ENCODE assay signal across 18 mouse cellular contexts in the genomic region with DNA sequence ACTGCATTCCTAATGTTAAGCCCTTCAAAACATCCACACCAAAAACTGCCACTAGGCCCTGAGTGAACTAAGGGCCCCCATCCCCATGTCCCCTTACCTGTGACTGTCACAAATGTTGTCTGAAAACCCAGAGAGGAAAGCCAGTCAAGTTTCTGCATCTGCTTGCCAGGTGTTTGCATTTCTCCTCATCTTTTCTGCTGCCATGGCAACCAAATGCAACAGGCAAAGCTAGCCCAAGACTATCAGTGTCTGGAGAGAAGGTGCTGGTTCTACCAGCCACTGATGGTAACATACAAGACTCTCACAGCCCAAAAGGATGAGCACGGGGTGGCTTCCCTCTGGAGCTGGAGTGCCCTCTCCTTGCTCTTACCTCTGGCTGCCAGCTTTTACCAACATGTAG.
DNase-seq lines count a peak whose midpoint lies in the region; ATAC-seq and TF ChIP-seq lines count a peak whose summit lies in the region.
"Had no signal": no experiment of that assay in that cellular context is flagged by ENCODE, and none has a peak within 500 bp of the region (broad histone marks: within the 10 kb centered on the region; RNA-seq: fewer than 3 reads in every experiment).

No protein-coding gene starts in this region.

- peaks cover 4% of the 10 kb centered on the region; the same call in 1 of the 2 replicates for H3K36me3 ChIP-seq in forebrain, embryonic 13.5 days (ENCODE audit: poor library complexity, severe bottlenecking)
- no peaks in the 10 kb centered on the region for H3K36me3 ChIP-seq in forebrain, embryonic 11.5 days (ENCODE audit: control insufficient read depth, insufficient read depth, low read length)
- H3K36me3 ChIP-seq in heart, postnatal 0 days (replicated peaks; ENCODE audit: control insufficient read depth, insufficient read depth, low read length): no peaks in the 10 kb centered on the region
- no peaks in the 10 kb centered on the region for H3K36me3 ChIP-seq in midbrain, embryonic 14.5 days (ENCODE audit: control insufficient read depth, insufficient read depth, low read length)
- H3K36me3 ChIP-seq in midbrain, embryonic 13.5 days: no peaks in the 10 kb centered on the region
- no peaks in the 10 kb centered on the region for H3K36me3 ChIP-seq in limb, embryonic 12.5 days
- H3K36me3 ChIP-seq: embryonic facial prominence, embryonic 12.5 days; hindbrain, embryonic 13.5 days; liver, embryonic 15.5 days; neural tube, embryonic 13.5 days had no signal

- no peak overlapping the region for H3K4me3 ChIP-seq in forebrain, embryonic 13.5 days
- H3K4me3 ChIP-seq in forebrain, embryonic 11.5 days (ENCODE audit: low read depth, low read length): no peak overlapping the region
- H3K4me3 ChIP-seq in heart, postnatal 0 days (ENCODE audit: low read depth, low read length): no peak overlapping the region
- H3K4me3 ChIP-seq in midbrain, embryonic 14.5 days (replicated peaks; ENCODE audit: low read depth, low read length): no peak overlapping the region
- no peak overlapping the region for H3K4me3 ChIP-seq in midbrain, embryonic 13.5 days (replicated peaks)
- H3K4me3 ChIP-seq in limb, embryonic 12.5 days (replicated peaks): no peak overlapping the region
- H3K4me3 ChIP-seq: embryonic facial prominence, embryonic 12.5 days; hindbrain, embryonic 13.5 days; liver, embryonic 15.5 days; neural tube, embryonic 13.5 days had no signal

- no peak for TF ChIP-seq CTCF in heart, postnatal 0 days (IDR thresholded peaks at IDR 0.05; ENCODE audit: low read depth)

- H3K4me2 ChIP-seq in forebrain, embryonic 13.5 days: no peak overlapping the region
- H3K4me2 ChIP-seq in forebrain, embryonic 11.5 days (ENCODE audit: low read depth, low read length, severe bottlenecking): no peak overlapping the region
- no peak overlapping the region for H3K4me2 ChIP-seq in heart, postnatal 0 days (ENCODE audit: low read depth, low read length)
- no peak overlapping the region for H3K4me2 ChIP-seq in midbrain, embryonic 14.5 days (ENCODE audit: low read length)
- H3K4me2 ChIP-seq in midbrain, embryonic 13.5 days (replicated peaks): no peak overlapping the region
- H3K4me2 ChIP-seq in limb, embryonic 12.5 days: no peak overlapping the region
- H3K4me2 ChIP-seq: embryonic facial prominence, embryonic 12.5 days; hindbrain, embryonic 13.5 days; liver, embryonic 15.5 days; neural tube, embryonic 13.5 days had no signal

- no peaks in the 10 kb centered on the region for H3K27me3 ChIP-seq in forebrain, embryonic 13.5 days
- H3K27me3 ChIP-seq in forebrain, embryonic 11.5 days (ENCODE audit: control insufficient read depth, insufficient read depth, low read length): no peaks in the 10 kb centered on the region
- H3K27me3 ChIP-seq in heart, postnatal 0 days (ENCODE audit: control insufficient read depth, insufficient read depth, low read length): no peaks in the 10 kb centered on the region
- no peaks in the 10 kb centered on the region for H3K27me3 ChIP-seq in midbrain, embryonic 14.5 days (ENCODE audit: control insufficient read depth, insufficient read depth, low read length)
- H3K27me3 ChIP-seq in midbrain, embryonic 13.5 days: no peaks in the 10 kb centered on the region
- H3K27me3 ChIP-seq in limb, embryonic 12.5 days: no peaks in the 10 kb centered on the region
- H3K27me3 ChIP-seq: embryonic facial prominence, embryonic 12.5 days; hindbrain, embryonic 13.5 days; liver, embryonic 15.5 days; neural tube, embryonic 13.5 days had no signal

- DNase-seq in forebrain, embryonic 11.5 days (ENCODE audit: low spot score): no peak
- no peak for DNase-seq in heart, postnatal 0 days (ENCODE audit: low spot score)
- DNase-seq in heart, adult 18-20 months: no peak
- peak; percentile 66 for DNase-seq in midbrain, embryonic 14.5 days
- no peak for DNase-seq in cerebellum, adult 9-11 months
- DNase-seq: cerebellum, adult 9-10 months; kidney, adult 18-20 months; kidney, postnatal 36 days; layer of hippocampus, postnatal 36 days; lung, postnatal 4 days; thymus, postnatal 36 days had no signal

- no peak for TF ChIP-seq EP300 in heart, postnatal 0 days (IDR thresholded peaks at IDR 0.05; ENCODE audit: low read depth)

- H3K9me3 ChIP-seq in forebrain, embryonic 13.5 days (replicated peaks): no peaks in the 10 kb centered on the region
- H3K9me3 ChIP-seq in forebrain, embryonic 11.5 days (ENCODE audit: control insufficient read depth, low read length): no peaks in the 10 kb centered on the region
- H3K9me3 ChIP-seq in heart, postnatal 0 days (replicated peaks; ENCODE audit: control insufficient read depth, low read length): no peaks in the 10 kb centered on the region
- no peaks in the 10 kb centered on the region for H3K9me3 ChIP-seq in midbrain, embryonic 14.5 days (ENCODE audit: control insufficient read depth, low read length)
- no peaks in the 10 kb centered on the region for H3K9me3 ChIP-seq in midbrain, embryonic 13.5 days
- H3K9me3 ChIP-seq in limb, embryonic 12.5 days: no peaks in the 10 kb centered on the region
- H3K9me3 ChIP-seq: embryonic facial prominence, embryonic 12.5 days; hindbrain, embryonic 13.5 days; liver, embryonic 15.5 days; neural tube, embryonic 13.5 days had no signal

- WGBS in forebrain, embryonic 13.5 days: 79% methylated on average over 1 of the region's 1 CpGs
- 100% methylated on average over 1 of the region's 1 CpGs for WGBS in forebrain, embryonic 11.5 days
- WGBS in heart, postnatal 0 days: 62% methylated on average over 1 of the region's 1 CpGs
- 87% methylated on average over 1 of the region's 1 CpGs for WGBS in midbrain, embryonic 14.5 days
- 93% methylated on average over 1 of the region's 1 CpGs for WGBS in midbrain, embryonic 13.5 days
- 83% methylated on average over 1 of the region's 1 CpGs for WGBS in limb, embryonic 12.5 days

- H3K27ac ChIP-seq in forebrain, embryonic 13.5 days: 0 out of 2 replicates have a peak overlapping the region, but pooled peaks have one; percentile 26
- no peak overlapping the region for H3K27ac ChIP-seq in forebrain, embryonic 11.5 days (ENCODE audit: low read depth, low read length)
- peak overlapping the region; percentile 57; the same call in 1 of the 2 replicates for H3K27ac ChIP-seq in heart, postnatal 0 days (ENCODE audit: low read depth)
- H3K27ac ChIP-seq in midbrain, embryonic 14.5 days (replicated peaks; ENCODE audit: low read depth, low read length): no peak overlapping the region
- no peak overlapping the region for H3K27ac ChIP-seq in midbrain, embryonic 13.5 days
- peak overlapping the region; percentile 66 for H3K27ac ChIP-seq in limb, embryonic 12.5 days
- H3K27ac ChIP-seq: embryonic facial prominence, embryonic 12.5 days; hindbrain, embryonic 13.5 days; liver, embryonic 15.5 days; neural tube, embryonic 13.5 days had no signal

- no peak overlapping the region for H3K9ac ChIP-seq in forebrain, embryonic 13.5 days
- no peak overlapping the region for H3K9ac ChIP-seq in forebrain, embryonic 11.5 days (ENCODE audit: low read length)
- H3K9ac ChIP-seq in heart, postnatal 0 days (replicated peaks; ENCODE audit: low read depth, low read length): no peak overlapping the region
- H3K9ac ChIP-seq in midbrain, embryonic 14.5 days (replicated peaks; ENCODE audit: low read length): no peak overlapping the region
- no peak overlapping the region for H3K9ac ChIP-seq in midbrain, embryonic 13.5 days (replicated peaks)
- no peak overlapping the region for H3K9ac ChIP-seq in limb, embryonic 12.5 days (replicated peaks)
- H3K9ac ChIP-seq: embryonic facial prominence, embryonic 12.5 days; hindbrain, embryonic 13.5 days; liver, embryonic 15.5 days; neural tube, embryonic 13.5 days had no signal

- ATAC-seq in forebrain, embryonic 13.5 days: no peak
- no peak for ATAC-seq in forebrain, embryonic 11.5 days (replicated peaks; ENCODE audit: low FRiP score)
- no peak for ATAC-seq in heart, postnatal 0 days (ENCODE audit: insufficient read depth, low read depth)
- no peak for ATAC-seq in midbrain, embryonic 14.5 days (ENCODE audit: low FRiP score, low TSS enrichment)
- ATAC-seq in midbrain, embryonic 13.5 days: no peak
- no peak for ATAC-seq in limb, embryonic 12.5 days (ENCODE audit: insufficient number of reproducible peaks, insufficient read depth, low FRiP score, low TSS enrichment, low read depth)

- peaks cover 61% of the 10 kb centered on the region for H3K4me1 ChIP-seq in forebrain, embryonic 13.5 days
- peaks cover 29% of the 10 kb centered on the region; the same call in 1 of the 2 replicates for H3K4me1 ChIP-seq in forebrain, embryonic 11.5 days (replicated peaks; ENCODE audit: control insufficient read depth, insufficient read depth, low read length)
- peaks cover 49% of the 10 kb centered on the region for H3K4me1 ChIP-seq in heart, postnatal 0 days (ENCODE audit: control insufficient read depth, insufficient read depth)
- H3K4me1 ChIP-seq in midbrain, embryonic 14.5 days (ENCODE audit: control insufficient read depth, insufficient read depth, low read length): peaks cover 36% of the 10 kb centered on the region
- H3K4me1 ChIP-seq in midbrain, embryonic 13.5 days (replicated peaks): peaks cover 64% of the 10 kb centered on the region
- H3K4me1 ChIP-seq in limb, embryonic 12.5 days (replicated peaks): peaks cover 50% of the 10 kb centered on the region

Comparison
In these comparisons a context has a peak if more than half of its experiments do, and no peak if none do; other contexts are left out.
1. H3K27ac ChIP-seq: peak in forebrain, embryonic 13.5 days (single experiment), heart, postnatal 0 days (single experiment) and limb, embryonic 12.5 days (single experiment); none in forebrain, embryonic 11.5 days (single experiment), midbrain, embryonic 14.5 days (single experiment) and midbrain, embryonic 13.5 days (single experiment).